Mouse (Mus musculus) natural killer cell, adult 2 months (primary cell): ENCODE measurements around the gene Unc5c.

Experiments used
- DNase-seq, 2 experiments: peaks; one replicate each; pipeline ENCODE4 v3.0.0; 2022; ENCODE audit warnings: low spot score in 2 of 2

Gene Unc5c

DNA sequence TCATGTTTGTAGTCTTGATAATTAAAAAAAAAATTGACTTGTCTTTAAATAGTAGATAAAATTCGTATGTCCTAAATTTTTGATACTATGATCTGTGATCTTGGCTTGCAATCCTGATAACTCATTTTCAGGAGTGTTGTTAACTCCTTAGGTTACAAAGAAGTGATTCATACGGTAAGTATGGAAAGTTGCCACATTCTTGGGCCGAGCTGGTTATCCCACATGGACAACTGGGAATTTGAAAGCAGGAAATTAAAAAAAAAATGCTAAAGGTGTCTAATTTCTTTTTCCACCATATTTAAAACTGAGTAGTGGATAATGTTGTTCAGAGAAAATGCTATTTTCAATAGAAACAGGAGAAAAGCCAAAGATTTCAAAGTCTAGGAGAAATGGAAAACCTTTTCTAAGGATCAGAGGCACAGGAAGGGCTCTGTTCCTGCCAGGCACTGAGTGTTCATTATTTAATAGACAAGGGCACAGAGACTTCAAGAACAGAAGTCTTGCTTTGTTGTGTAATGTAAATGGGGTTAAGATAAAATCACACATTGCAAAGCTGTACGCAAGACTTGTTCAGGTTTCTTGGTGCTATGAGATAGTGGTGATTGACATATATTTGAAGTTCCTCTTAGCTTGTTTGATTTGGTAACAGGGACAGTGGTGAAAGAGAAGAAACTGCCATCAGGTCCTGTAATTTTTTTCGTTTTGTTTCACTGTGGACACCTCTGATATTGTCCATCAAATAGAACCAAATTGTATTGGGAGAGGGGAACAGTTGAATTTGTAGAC, 46.4 kb downstream of the Unc5c start:
- no peak for DNase-seq

DNA sequence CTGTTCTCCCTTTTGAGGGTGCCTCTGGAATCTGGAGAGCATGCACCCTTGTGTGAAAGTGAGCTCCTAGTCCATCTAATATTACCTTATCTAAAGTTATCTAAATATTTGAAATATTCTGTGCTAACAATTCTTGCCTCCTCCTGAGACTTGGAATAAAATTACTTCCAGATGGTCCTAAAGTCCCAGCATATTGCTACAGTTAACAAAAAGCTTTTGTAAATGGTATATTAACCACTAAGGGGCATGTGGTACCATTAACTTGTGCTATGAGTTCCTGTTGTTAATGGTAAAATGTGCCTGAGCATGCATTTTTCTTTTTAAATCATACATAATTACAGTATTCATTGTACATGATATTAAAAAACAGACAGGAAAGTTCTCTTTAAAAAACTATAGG, 63.7 kb downstream of the Unc5c start:
- no peak for DNase-seq

DNA sequence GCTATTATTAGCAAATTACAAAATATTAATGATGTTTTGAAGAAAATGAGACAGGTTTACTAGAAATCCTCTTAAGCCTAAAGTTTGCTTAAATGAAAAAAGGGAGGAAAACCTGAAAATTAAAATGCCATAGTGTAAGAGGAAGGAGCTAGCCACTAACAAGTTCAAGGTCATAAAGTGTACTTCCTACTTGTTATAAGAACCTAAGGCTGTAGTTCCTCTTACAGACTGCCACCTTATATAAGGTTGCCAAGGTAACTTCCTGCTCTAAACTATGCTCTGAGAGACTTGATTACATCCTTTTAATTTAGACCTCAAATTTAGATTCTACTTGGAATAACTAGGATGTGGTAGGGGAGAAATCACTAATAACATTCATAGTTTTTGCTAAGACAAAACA, 64.6 kb downstream of the Unc5c start:
- DNase-seq, result no peak

DNA sequence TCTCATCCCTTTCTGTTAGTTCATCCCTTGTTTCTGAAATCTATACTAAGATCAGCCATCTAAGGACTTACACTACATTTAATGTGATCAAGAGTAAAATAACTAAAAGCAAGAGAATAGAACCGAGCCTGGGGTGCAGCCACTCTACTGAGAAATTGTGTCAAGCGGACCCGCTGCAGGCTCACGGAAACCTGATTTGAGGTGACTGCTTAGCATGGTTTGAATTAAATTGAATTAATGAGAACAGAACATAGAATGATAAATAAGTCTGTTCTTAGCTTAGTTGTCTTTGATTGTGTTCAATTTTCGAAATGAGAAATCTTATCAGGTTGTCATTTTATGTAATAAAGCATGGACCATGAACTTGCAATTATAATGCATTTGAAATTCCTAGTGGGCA, 68.8 kb downstream of the Unc5c start:
- no peak for DNase-seq

- no peak for DNase-seq
Observed at GRCm38 (mm10) chr3:141536857-141537256, 71.8 kb downstream of the Unc5c start.

DNA sequence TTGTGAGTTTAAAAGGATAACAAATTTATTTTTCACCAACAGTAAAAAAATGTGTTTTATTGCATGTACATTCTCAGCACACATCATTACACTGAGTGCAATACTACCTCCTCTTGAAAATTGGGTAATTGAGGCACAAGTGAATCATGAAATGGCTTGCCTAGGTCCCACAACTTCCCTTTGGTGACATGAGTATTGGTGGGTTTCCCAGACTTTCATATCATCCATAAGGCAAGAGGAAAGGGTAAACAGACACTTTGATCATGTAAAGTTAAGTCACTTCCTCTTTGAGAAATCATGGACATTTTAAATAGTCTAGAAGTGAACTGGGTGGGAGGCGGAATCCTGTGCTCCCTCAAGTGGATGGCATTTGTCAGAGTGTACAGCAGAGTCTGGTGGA, 73.1 kb downstream of the Unc5c start:
- no peak for DNase-seq

GRCm38 (mm10) chr3:141540749-141541148, 75.7 kb downstream of the Unc5c start:
- DNase-seq, result no peak

GRCm38 (mm10) chr3:141547341-141547814, 82.4 kb downstream of the Unc5c start:
- DNase-seq, result no peak

DNA sequence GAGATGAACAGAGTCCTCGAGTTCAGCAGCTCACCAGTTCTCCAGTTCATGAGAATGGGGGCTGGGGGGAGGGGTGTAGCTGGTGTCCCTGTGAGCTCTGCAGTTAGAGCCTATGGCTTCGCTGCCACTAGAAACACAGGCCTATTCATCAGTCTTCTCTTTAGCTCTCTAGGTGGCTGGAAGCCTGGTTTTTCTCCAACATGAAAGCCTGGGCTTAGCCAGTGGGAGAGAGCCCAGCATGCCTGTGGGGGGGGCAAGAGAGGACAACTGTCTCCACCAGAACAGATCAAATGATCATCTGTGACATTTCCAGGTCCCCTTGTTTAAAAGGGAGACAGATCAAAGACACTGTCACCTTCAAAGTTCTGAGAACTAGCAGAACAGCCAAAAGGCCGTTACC, 84.6 kb downstream of the Unc5c start:
- no peak for DNase-seq

GRCm38 (mm10) chr3:141552960-141553359, 87.9 kb downstream of the Unc5c start:
- DNase-seq, result no peak

DNA sequence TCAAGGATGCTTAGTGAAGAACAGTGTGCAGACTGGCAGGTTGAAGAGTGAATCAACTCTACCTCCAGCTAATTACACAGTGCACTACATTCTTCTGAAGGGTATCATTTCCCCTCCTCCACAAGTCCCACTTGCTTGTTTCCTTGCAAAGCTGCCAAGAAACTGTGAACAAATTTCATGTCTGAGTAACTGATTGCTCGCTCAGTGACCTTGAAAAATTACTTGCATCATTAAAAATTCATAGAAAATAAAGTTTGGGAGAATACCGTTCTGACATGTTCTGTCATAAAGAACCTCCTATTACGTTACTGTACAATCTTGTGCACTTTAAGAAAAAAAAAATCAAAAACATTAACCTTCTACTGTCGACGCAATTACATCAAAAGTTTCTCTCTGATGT, 92.1 kb downstream of the Unc5c start:
- DNase-seq, result no peak

DNA sequence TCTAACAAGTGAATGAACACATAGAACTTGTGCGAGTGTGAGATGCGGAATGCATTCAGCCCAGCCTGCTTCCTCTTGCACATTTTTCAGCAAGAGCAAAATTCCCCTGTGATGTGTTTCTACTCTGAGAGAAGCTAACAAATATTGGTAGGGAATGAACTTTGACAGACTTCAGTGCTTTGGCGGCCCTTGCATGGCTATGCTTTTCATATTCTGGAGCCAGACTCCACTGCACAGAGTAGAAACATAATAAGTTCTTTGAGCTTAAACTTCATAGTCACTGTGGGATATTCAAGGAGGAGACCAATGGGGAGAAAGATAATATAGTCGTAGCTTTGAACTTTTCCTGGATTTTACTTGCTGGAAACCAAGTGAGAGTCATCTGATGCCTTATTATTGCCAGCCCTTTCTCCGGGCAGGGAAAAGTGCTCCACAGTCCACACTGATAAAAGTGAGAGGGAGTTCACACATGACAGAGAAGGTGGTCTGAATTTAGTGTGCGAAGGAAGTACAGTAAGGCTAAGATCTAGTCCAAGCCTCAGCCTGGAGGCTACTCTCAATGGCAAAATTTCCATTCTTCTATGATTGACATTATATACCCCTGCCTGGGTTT, 110.2 kb downstream of the Unc5c start:
- DNase-seq, result no peak

DNA sequence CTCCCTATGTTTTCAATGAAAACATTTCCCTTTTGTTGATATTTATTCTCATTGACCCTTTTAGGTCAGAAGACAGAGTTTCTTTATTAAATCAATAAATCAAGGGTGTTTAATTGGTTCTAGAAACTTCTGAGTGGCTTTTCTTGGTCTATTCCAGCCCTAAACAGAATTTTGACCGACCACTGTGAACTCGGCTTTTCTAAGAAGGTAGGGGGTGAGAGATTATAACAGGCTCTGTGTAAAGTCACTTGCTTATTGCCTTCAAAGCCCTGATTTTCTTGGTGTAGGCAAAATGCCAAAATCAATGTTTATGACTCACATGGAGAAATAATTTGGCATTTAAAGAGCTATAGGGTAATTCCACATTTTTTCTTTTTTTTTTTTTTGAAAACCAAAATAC, 112.4 kb downstream of the Unc5c start:
- DNase-seq, result no peak

- DNase-seq, result no peak
Observed at GRCm38 (mm10) chr3:141581190-141581891, 116.3 kb downstream of the Unc5c start.

GRCm38 (mm10) chr3:141581892-141582214, 116.8 kb downstream of the Unc5c start:
- no peak for DNase-seq

DNA sequence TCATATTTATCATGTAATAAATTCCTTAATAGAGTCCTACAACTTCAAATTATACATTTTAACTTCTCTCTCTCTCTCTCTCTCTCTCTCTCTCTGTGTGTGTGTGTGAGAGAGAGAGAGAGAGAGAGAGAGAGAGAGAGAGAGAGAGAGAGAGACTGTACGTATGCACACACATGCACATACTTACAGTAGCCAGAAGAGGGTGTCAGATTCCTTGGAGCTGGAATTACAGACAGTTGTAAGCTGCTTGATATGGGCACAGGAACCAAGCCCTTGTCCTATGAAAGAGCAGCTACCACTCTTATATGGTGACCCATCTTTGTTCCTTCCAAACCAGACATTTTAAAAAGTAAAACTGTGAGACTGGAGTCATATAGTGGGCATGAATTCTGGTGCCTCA, 118.2 kb downstream of the Unc5c start:
- no peak for DNase-seq

DNA sequence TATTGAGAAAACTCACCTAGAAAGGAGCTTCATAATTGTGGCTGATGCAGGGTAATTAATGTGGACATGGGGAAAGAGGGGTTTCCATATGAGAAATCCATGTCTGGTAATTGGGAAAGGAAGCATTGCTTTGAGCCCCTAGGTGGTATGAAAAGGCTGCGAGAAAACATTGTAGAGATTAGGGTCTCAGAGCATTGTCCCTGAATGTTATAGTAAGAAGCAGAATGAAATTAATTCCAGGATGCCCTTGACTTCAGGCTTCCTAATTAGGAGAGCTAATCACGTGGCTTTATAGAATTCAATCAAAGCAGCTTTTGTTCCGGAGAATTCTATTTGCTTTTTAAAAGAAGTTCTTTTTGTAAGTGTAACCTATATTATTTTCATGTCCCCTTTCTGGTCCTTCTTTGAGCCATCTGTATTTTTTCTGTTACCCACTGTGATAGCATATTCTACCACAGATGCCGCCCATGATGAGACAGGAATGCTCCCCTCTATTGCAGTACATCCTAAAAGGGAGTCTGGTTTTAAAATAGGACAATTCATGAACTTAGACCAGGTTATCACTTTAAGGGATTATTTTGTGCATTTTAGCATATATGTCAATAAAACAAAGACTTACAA, 124.5 kb downstream of the Unc5c start:
- no peak for DNase-seq

DNA sequence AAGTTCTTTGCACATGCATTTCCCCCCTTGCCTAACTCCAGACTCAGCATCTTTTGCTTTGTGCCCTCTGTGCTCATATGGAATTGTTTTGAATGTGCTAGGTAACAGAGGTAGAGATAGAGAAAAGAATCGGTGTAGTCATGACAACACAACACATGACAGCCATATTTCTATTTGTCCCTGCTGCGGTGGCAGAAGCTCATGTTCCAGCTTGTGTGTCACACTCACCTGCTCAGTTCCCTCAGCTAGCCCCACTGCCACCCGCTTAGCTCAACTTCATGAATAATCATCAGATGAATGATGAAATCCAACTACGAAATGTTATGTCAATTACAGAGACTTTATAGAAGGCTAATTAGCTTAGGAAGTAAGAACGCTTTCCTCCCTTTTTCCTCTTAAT, 128.2 kb downstream of the Unc5c start:
- DNase-seq, result no peak

DNA sequence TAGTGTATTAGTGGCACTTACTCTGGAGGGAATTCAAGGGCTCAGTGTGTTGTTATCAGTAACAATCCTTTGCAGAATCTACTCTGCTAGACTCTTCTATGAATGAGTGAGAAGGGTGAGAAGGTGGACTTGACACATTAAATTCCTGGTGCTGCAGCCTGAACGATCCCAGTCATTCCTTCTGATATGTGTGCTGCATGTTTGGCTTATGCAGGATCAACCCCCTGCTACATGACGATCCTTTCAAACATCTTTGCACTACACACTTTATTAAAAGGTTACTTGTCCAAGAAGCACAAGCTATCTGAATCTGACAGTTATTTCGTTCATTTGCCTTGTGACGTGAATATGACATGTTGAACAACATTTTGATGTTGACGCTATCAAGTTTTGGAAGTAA, 129.1 kb downstream of the Unc5c start:
- DNase-seq, result no peak

GRCm38 (mm10) chr3:141595073-141595472, 130.1 kb downstream of the Unc5c start:
- DNase-seq, result no peak

GRCm38 (mm10) chr3:141596461-141596860, 131.4 kb downstream of the Unc5c start:
- no peak for DNase-seq

DNA sequence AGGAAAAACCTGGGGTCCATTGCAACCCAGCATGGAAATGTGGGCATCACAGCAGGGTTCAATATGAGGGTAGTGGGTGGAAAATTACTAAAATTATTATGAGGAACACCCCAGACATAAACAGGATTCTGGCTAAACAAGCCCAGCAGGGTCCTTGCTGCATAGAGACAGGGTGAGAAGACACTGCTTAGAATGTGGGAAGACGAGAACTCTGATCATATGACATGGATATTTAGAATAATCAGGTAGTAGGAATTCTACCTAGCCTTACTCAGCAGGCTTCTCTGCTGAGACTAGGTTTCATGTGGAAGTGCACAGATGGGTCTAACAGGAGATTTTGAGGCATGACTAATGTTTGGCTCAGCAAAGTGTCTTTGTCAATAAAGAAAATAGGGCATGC, 131.9 kb downstream of the Unc5c start:
- DNase-seq, result no peak

DNA sequence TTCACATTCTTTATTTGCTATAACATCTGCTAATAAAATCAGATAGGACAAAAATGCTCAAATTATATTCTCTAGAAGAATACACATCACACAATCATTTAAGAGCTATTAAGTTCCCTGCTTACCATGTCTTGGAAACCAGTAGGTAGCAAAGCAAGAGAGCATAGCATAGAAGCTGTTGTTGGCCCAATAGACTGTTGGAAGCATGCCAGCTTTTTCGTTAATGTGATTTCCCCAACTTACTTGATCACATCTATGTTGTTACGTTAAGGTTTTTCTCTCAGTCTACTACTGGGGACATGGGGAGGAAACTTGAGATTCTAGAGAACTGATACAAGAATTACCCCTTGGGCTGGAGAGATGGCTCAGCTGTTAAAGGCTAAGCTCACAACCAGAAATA, 133.0 kb downstream of the Unc5c start:
- no peak for DNase-seq
